ENCODE assay signal across 8 mouse cellular contexts in the genomic region with DNA sequence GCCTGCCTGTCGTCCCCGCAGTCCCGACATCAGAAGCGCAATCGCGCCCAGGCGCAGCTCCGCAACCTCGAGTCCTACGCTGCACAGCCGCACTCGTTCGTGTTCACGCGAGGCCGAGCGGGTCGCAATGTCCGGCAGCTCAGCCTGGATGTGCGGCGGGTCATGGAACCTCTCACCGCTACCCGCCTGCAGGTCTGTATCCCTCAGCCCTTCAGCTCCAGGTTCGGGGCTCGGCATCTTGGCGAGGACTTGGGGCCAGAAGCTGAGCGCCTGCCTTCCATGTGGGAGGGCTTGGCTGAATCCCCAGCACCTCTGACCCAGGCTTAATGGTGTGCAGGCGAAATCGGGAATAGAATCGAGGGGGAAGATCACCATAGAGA. TPM values are rescaled to one million over a fixed set of nuclear protein-coding genes. Genes with fewer than 3 reads are reported as not detected.
A peak's percentile ranks its signal among the peaks of the same experiment; 100 is the strongest.
DNase-seq lines count a peak whose midpoint lies in the region; ATAC-seq and TF ChIP-seq lines count a peak whose summit lies in the region.

No protein-coding gene starts in this region.

- H3K4me2 ChIP-seq in kidney, embryonic 14.5 days (replicated peaks; ENCODE audit: low read depth, low read length), result peak overlapping the region; percentile 81
- H3K4me2 ChIP-seq in hindbrain, embryonic 12.5 days (replicated peaks), result peak overlapping the region; percentile 88
- peak overlapping the region; percentile 96 for H3K4me2 ChIP-seq in midbrain, embryonic 13.5 days (replicated peaks)

- H3K27me3 ChIP-seq in kidney, embryonic 14.5 days (ENCODE audit: control insufficient read depth, insufficient read depth, low read length), result no peaks in the 10 kb centered on the region
- no peaks in the 10 kb centered on the region for H3K27me3 ChIP-seq in hindbrain, embryonic 12.5 days
- H3K27me3 ChIP-seq in midbrain, embryonic 13.5 days, result no peaks in the 10 kb centered on the region

- peaks cover 42% of the 10 kb centered on the region for H3K36me3 ChIP-seq in kidney, embryonic 14.5 days (ENCODE audit: control insufficient read depth, insufficient read depth, low read length)
- peaks cover 40% of the 10 kb centered on the region for H3K36me3 ChIP-seq in hindbrain, embryonic 12.5 days
- peaks cover 42% of the 10 kb centered on the region for H3K36me3 ChIP-seq in midbrain, embryonic 13.5 days

- peak overlapping the region; percentile 60 for H3K27ac ChIP-seq in kidney, embryonic 14.5 days (ENCODE audit: low read depth, low read length)
- H3K27ac ChIP-seq in bone marrow, adult 2 months (ENCODE audit: control insufficient read depth, insufficient read depth, low read depth, low read length, poor library complexity), result peak overlapping the region; percentile 68
- H3K27ac ChIP-seq in hindbrain, embryonic 12.5 days, result peak overlapping the region; percentile 92
- H3K27ac ChIP-seq in midbrain, embryonic 13.5 days, result peak overlapping the region; percentile 95

- no peak for DNase-seq in kidney, postnatal 10 days
- DNase-seq in right cerebral cortex, postnatal 14 days, result no peak
- DNase-seq in ovary, adult 18-20 months (ENCODE audit: low spot score), result no peak
- DNase-seq in spleen, postnatal 4 days (ENCODE audit: low spot score in 2 of 2), result no peak

- ATAC-seq in kidney, embryonic 14.5 days (ENCODE audit: low FRiP score, low TSS enrichment), result no peak; the same call in 1 of the 2 replicates
- no peak; the same call in none of the 2 replicates for ATAC-seq in hindbrain, embryonic 12.5 days (ENCODE audit: low FRiP score)
- ATAC-seq in midbrain, embryonic 13.5 days, result no peak; the same call in 1 of the 2 replicates

- peak overlapping the region; percentile 88 for H3K9ac ChIP-seq in kidney, embryonic 14.5 days (ENCODE audit: low read depth, low read length)
- H3K9ac ChIP-seq in hindbrain, embryonic 12.5 days, result peak overlapping the region; percentile 80
- peak overlapping the region; percentile 77 for H3K9ac ChIP-seq in midbrain, embryonic 13.5 days (replicated peaks)

- no peak for TF ChIP-seq CTCF in bone marrow, adult 2 months (IDR thresholded peaks at IDR 0.05; ENCODE audit: control insufficient read depth, insufficient read depth, low read length)

- H3K4me3 ChIP-seq in kidney, embryonic 14.5 days (ENCODE audit: low read length), result peak overlapping the region; percentile 96
- peak overlapping the region; percentile 84 for H3K4me3 ChIP-seq in bone marrow, adult 2 months (replicated peaks; ENCODE audit: control insufficient read depth, low read depth, low read length)
- H3K4me3 ChIP-seq in hindbrain, embryonic 12.5 days, result peak overlapping the region; percentile 86
- peak overlapping the region; percentile 80 for H3K4me3 ChIP-seq in midbrain, embryonic 13.5 days (replicated peaks)

- H3K4me1 ChIP-seq in kidney, embryonic 14.5 days (ENCODE audit: control insufficient read depth, insufficient read depth, low read length), result 0 out of 2 replicates have a peak, but pooled peaks cover 5% of the 10 kb centered on the region
- H3K4me1 ChIP-seq in bone marrow, adult 2 months (ENCODE audit: control insufficient read depth, insufficient read depth, low read length), result peaks cover 2% of the 10 kb centered on the region; the same call in 1 of the 2 replicates
- peaks cover 16% of the 10 kb centered on the region for H3K4me1 ChIP-seq in hindbrain, embryonic 12.5 days
- peaks cover 13% of the 10 kb centered on the region for H3K4me1 ChIP-seq in midbrain, embryonic 13.5 days (replicated peaks)

- TF ChIP-seq POLR2A in bone marrow, adult 2 months (IDR thresholded peaks at IDR 0.05; ENCODE audit: borderline replicate concordance, control insufficient read depth, low read depth, low read length), result no peak

- under 1% methylated on average over 28 of the region's 30 CpGs for WGBS in kidney, embryonic 14.5 days
- under 1% methylated on average over 30 of the region's 30 CpGs for WGBS in bone marrow, adult 2 months
- WGBS in hindbrain, embryonic 12.5 days, result under 1% methylated on average over 30 of the region's 30 CpGs
- under 1% methylated on average over 30 of the region's 30 CpGs for WGBS in midbrain, embryonic 13.5 days

- no peaks in the 10 kb centered on the region for H3K9me3 ChIP-seq in kidney, embryonic 14.5 days (ENCODE audit: control insufficient read depth, low read length)
- no peaks in the 10 kb centered on the region for H3K9me3 ChIP-seq in hindbrain, embryonic 12.5 days (replicated peaks)
- H3K9me3 ChIP-seq in midbrain, embryonic 13.5 days, result no peaks in the 10 kb centered on the region

RNA-seq across cellular contexts. Expression of a gene that starts 0.4 kb away (rescaled TPM):
- polyA plus RNA-seq in kidney, embryonic 14.5 days (2014; fragmentation: Nextera tagmentation; extraction: Ambion mirVana), result 82.3 and 90.0 TPM in 2 replicates
- 41.9 and 69.7 TPM in 2 replicates for polyA plus RNA-seq in bone marrow, adult 2 months (2011; ENCODE audit: insufficient read depth, insufficient read length, low replicate concordance, missing spikeins)
- 55.1 and 59.5 TPM in 2 replicates for polyA plus RNA-seq in hindbrain, embryonic 12.5 days (2016; fragmentation: Nextera tagmentation; extraction: Ambion mirVana)
- 49.2 and 49.5 TPM in 2 replicates for polyA plus RNA-seq in midbrain, embryonic 13.5 days (2015; fragmentation: Nextera tagmentation; extraction: Ambion mirVana)

RNA-seq across cellular contexts. Expression of a gene that starts 8.8 kb away (rescaled TPM):
- 2.0 and 2.2 TPM in 2 replicates for polyA plus RNA-seq in kidney, embryonic 14.5 days (2014; fragmentation: Nextera tagmentation; extraction: Ambion mirVana)
- polyA plus RNA-seq in bone marrow, adult 2 months (2011; ENCODE audit: insufficient read depth, insufficient read length, low replicate concordance, missing spikeins), result 1.6 TPM in 1 of 2 replicates, not detected in the other
- polyA plus RNA-seq in hindbrain, embryonic 12.5 days (2016; fragmentation: Nextera tagmentation; extraction: Ambion mirVana), result 4.8 and 5.5 TPM in 2 replicates
- polyA plus RNA-seq in midbrain, embryonic 13.5 days (2015; fragmentation: Nextera tagmentation; extraction: Ambion mirVana), result 8.0 and 10.4 TPM in 2 replicates

RNA-seq across cellular contexts. Expression of a gene that starts 10.0 kb away (rescaled TPM):
- polyA plus RNA-seq in kidney, embryonic 14.5 days (2014; fragmentation: Nextera tagmentation; extraction: Ambion mirVana), result 327 and 329 TPM in 2 replicates
- polyA plus RNA-seq in bone marrow, adult 2 months (2011; ENCODE audit: insufficient read depth, insufficient read length, low replicate concordance, missing spikeins), result 62.7 and 99.1 TPM in 2 replicates
- polyA plus RNA-seq in hindbrain, embryonic 12.5 days (2016; fragmentation: Nextera tagmentation; extraction: Ambion mirVana), result 282 and 283 TPM in 2 replicates
- 273 and 291 TPM in 2 replicates for polyA plus RNA-seq in midbrain, embryonic 13.5 days (2015; fragmentation: Nextera tagmentation; extraction: Ambion mirVana)

RNA-seq across cellular contexts. Expression of a gene that starts 19.9 kb away (rescaled TPM):
- polyA plus RNA-seq in kidney, embryonic 14.5 days (2014; fragmentation: Nextera tagmentation; extraction: Ambion mirVana), result 6.1 and 7.8 TPM in 2 replicates
- 13.1 and 28.5 TPM in 2 replicates for polyA plus RNA-seq in bone marrow, adult 2 months (2011; ENCODE audit: insufficient read depth, insufficient read length, low replicate concordance, missing spikeins)
- polyA plus RNA-seq in hindbrain, embryonic 12.5 days (2016; fragmentation: Nextera tagmentation; extraction: Ambion mirVana), result 2.0 and 2.4 TPM in 2 replicates
- polyA plus RNA-seq in midbrain, embryonic 13.5 days (2015; fragmentation: Nextera tagmentation; extraction: Ambion mirVana), result 0.94 and 1.1 TPM in 2 replicates
